Mouse (Mus musculus): Measurements from ENCODE around the gene Mul1. TPM values are rescaled to one million over a fixed set of nuclear protein-coding genes. Genes with fewer than 3 reads are reported as not detected.

Gene Mul1
- polyA plus RNA-seq, 1 experiment from 2014 or later, result 18.5 TPM

DNA sequence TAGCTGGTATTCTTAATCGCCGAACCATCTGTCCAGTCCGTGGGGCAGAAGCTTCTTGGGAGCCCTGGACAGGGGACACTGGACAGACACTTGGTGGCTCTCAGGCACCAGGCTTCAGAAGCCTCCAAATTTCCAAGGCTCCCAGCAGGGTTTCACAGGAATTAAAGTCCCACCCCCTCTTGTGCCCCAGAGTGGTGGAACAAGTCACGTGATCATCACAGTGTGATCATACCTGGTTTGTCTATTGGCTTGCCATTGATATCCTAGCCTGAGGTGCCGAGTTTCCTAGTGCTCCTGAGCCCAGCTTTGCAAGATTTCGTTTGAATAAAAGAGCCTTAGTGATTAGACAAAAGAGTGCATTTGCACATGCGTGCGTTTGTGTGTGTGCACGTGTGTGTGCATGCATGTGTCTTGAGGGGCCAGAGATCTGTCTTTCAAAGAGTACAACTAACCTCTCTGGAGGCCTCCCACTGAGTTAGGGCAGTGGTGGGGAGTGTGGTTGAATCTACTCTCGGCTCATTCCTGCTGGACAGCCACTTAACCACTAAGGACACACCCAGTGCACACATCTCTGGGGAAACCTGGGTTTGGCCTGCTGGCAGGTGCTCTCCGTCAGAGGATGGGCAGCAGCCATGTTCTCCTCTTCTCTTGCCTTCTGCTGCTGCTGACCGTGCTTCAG is 15.3 kb downstream of the Mul1 start:
- Histone ChIP-seq H3K4me3 (ENCODE audit: low read depth, low read length) (no peak overlapping the region), H3K27ac (ENCODE audit: low read depth, low read length) (no peak overlapping the region), H3K4me1 (ENCODE audit: control insufficient read depth, insufficient read depth, low read length) (peaks cover 38% of the 10 kb centered on the region), H3K9ac (ENCODE audit: low read length) (no peak overlapping the region), H3K9me3 (ENCODE audit: control insufficient read depth, low read length) (no peaks in the 10 kb centered on the region), H3K36me3 (ENCODE audit: control insufficient read depth, insufficient read depth, low read length) (no peaks in the 10 kb centered on the region), H3K27me3 (ENCODE audit: control insufficient read depth, insufficient read depth, low read length) (peaks cover 10% of the 10 kb centered on the region), H3K4me2 (no peak overlapping the region)
- 59% methylated on average over 12 of the region's 12 CpGs for WGBS
- DNase-seq (ENCODE audit: low spot score, missing footprints), result peak; percentile 78
- no peak for ATAC-seq (ENCODE audit: low FRiP score)

- peaks cover 10% of the 10 kb centered on the region for H3K27me3 ChIP-seq (ENCODE audit: control insufficient read depth, insufficient read depth, low read length)
- no peaks in the 10 kb centered on the region for H3K9me3 ChIP-seq (ENCODE audit: control insufficient read depth, low read length)
- 26% methylated on average over 15 of the region's 15 CpGs for WGBS
- H3K4me1 ChIP-seq (ENCODE audit: control insufficient read depth, insufficient read depth, low read length), result peaks cover 45% of the 10 kb centered on the region
- no peak for ATAC-seq (ENCODE audit: low FRiP score)
- H3K27ac ChIP-seq (ENCODE audit: low read depth, low read length), result peak overlapping the region; percentile 96; the same call in 1 of the 2 replicates
- DNase-seq (ENCODE audit: low spot score, missing footprints), result peak; percentile 81
- no peak overlapping the region for H3K9ac ChIP-seq (ENCODE audit: low read length)
- H3K36me3 ChIP-seq (ENCODE audit: control insufficient read depth, insufficient read depth, low read length), result no peaks in the 10 kb centered on the region
- no peak overlapping the region for H3K4me3 ChIP-seq (ENCODE audit: low read depth, low read length)
- H3K4me2 ChIP-seq, result no peak overlapping the region
Measured at GRCm38 (mm10) chr4:138452306-138453096, 18.0 kb downstream of the Mul1 start.

DNA sequence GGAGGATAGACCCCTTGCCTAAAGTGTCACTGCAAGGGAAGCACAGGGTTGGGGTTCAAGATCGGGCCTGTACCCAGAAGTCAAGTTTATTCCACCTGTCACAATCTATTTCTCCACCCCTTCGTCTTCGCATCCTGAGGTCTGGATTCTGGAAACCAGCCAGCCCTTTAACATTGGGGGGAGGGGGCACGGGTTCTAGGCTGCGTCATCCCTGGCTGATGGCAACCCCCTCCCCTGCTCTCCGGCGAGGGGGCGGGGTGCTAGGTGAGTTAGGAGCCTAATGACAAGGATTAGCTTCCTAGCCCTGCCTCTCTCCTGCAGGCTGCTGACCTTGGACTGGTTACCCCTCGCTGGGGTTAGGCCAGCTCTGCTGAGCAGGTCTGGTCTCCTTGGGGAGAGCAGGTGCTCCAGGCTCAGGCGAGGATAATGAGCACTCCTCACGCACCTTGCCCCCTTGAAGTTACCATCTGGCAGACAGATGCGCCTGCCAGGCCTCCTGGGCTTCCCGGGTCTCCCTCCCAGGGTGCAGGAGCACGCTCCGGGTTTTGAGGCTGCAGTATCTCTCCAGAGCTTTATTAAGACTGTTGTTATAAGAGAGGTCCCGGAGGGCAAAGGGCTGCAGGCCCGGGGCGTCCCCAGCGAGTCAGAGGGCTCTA is 18.8 kb downstream of the Mul1 start:
- Histone ChIP-seq H3K9me3 (ENCODE audit: control insufficient read depth, low read length) (no peaks in the 10 kb centered on the region), H3K27me3 (ENCODE audit: control insufficient read depth, insufficient read depth, low read length) (peaks cover 10% of the 10 kb centered on the region), H3K4me3 (ENCODE audit: low read depth, low read length) (peak overlapping the region; percentile 93), H3K36me3 (ENCODE audit: control insufficient read depth, insufficient read depth, low read length) (no peaks in the 10 kb centered on the region), H3K4me2 (peak overlapping the region; percentile 73), H3K4me1 (ENCODE audit: control insufficient read depth, insufficient read depth, low read length) (peaks cover 38% of the 10 kb centered on the region), H3K27ac (ENCODE audit: low read depth, low read length) (peak overlapping the region; percentile 96), H3K9ac (ENCODE audit: low read length) (peak overlapping the region; percentile 96)
- WGBS, result 3% methylated on average over 19 of the region's 19 CpGs
- peak; percentile 38 for ATAC-seq (ENCODE audit: low FRiP score)
- peak; percentile 92 for DNase-seq (ENCODE audit: low spot score, missing footprints)

- Histone ChIP-seq H3K9me3 (ENCODE audit: control insufficient read depth, low read length) (no peaks in the 10 kb centered on the region), H3K4me3 (ENCODE audit: low read depth, low read length) (peak within 1 kb of the TSS; percentile 93), H3K27ac (ENCODE audit: low read depth, low read length) (peak within 1 kb of the TSS; percentile 96), H3K36me3 (ENCODE audit: control insufficient read depth, insufficient read depth, low read length) (no peaks in the 10 kb centered on the region), H3K27me3 (ENCODE audit: control insufficient read depth, insufficient read depth, low read length) (peaks cover 10% of the 10 kb centered on the region), H3K4me2 (peak within 1 kb of the TSS; percentile 73), H3K4me1 (ENCODE audit: control insufficient read depth, insufficient read depth, low read length) (peaks cover 33% of the 10 kb centered on the region), H3K9ac (ENCODE audit: low read length) (peak within 1 kb of the TSS; percentile 96)
- ATAC-seq (ENCODE audit: low FRiP score), result peak; percentile 84
- under 1% methylated on average over 32 of the region's 64 CpGs for WGBS
- peak; percentile 98 for DNase-seq (ENCODE audit: low spot score, missing footprints)
Measured at GRCm38 (mm10) chr4:138453753-138454570, 19.5 kb downstream of the Mul1 start, which contains the start of gene Camk2n1. Gene Camk2n1 (plus strand): TSS chr4:138454314.

DNA sequence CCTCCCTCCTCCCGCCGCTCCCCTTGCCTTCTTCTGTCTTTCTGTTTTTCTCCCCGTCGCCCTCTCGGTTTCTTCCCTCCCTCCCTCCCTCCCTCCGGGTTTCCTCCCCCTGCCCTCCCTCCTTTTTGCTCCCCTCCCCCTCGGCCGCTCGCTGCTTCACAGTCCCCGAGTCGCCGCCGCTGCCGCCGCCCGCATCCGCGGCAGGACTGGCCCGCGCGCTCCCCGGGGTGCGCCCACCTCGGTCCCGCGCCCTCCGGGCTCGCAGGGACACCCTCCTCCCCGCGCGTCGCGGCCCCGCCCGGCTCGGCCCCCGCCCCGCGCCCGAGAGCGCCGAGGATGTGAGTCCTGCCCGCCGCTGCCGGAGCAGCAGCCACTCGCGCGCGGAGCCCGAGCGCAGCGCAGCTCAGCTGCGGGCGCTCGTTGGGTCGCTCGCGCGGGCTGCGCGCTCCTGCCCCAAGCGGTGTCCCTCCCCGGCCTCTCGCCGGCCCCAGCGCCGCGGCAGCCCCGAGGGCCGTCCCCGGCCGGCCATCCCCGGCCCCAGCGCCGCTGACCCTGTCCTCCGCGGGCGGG is 20.2 kb downstream of the Mul1 start:
- DNase-seq (ENCODE audit: low spot score, missing footprints) (no peak), ATAC-seq (ENCODE audit: low FRiP score) (peak; percentile 55)
- Histone ChIP-seq H3K27me3 (ENCODE audit: control insufficient read depth, insufficient read depth, low read length) (peaks cover 10% of the 10 kb centered on the region), H3K9ac (ENCODE audit: low read length) (peak overlapping the region; percentile 96), H3K27ac (ENCODE audit: low read depth, low read length) (peak overlapping the region; percentile 96), H3K4me2 (peak overlapping the region; percentile 73), H3K4me3 (ENCODE audit: low read depth, low read length) (peak overlapping the region; percentile 93), H3K4me1 (ENCODE audit: control insufficient read depth, insufficient read depth, low read length) (peaks cover 29% of the 10 kb centered on the region), H3K36me3 (ENCODE audit: control insufficient read depth, insufficient read depth, low read length) (no peaks in the 10 kb centered on the region), H3K9me3 (ENCODE audit: control insufficient read depth, low read length) (no peaks in the 10 kb centered on the region)
- under 1% methylated on average over 59 of the region's 78 CpGs for WGBS

GRCm38 (mm10) chr4:138455141-138455955 is 20.9 kb downstream of the Mul1 start:
- DNase-seq (ENCODE audit: low spot score, missing footprints) (peak; percentile 95), ATAC-seq (ENCODE audit: low FRiP score) (peak; percentile 7; the same call in 1 of the 2 replicates)
- H3K4me3 ChIP-seq (ENCODE audit: low read depth, low read length), result peak overlapping the region; percentile 93
- 1% methylated on average over 58 of the region's 58 CpGs for WGBS
- H3K27me3 ChIP-seq (ENCODE audit: control insufficient read depth, insufficient read depth, low read length), result peaks cover 10% of the 10 kb centered on the region
- H3K4me2 ChIP-seq, result peak overlapping the region; percentile 73
- H3K27ac ChIP-seq (ENCODE audit: low read depth, low read length), result peak overlapping the region; percentile 96
- H3K36me3 ChIP-seq (ENCODE audit: control insufficient read depth, insufficient read depth, low read length), result no peaks in the 10 kb centered on the region
- peaks cover 33% of the 10 kb centered on the region for H3K4me1 ChIP-seq (ENCODE audit: control insufficient read depth, insufficient read depth, low read length)
- peak overlapping the region; percentile 96 for H3K9ac ChIP-seq (ENCODE audit: low read length)
- H3K9me3 ChIP-seq (ENCODE audit: control insufficient read depth, low read length), result no peaks in the 10 kb centered on the region

- Histone ChIP-seq H3K27me3 (ENCODE audit: control insufficient read depth, insufficient read depth, low read length) (peaks cover 10% of the 10 kb centered on the region), H3K4me2 (peak overlapping the region; percentile 73), H3K4me1 (ENCODE audit: control insufficient read depth, insufficient read depth, low read length) (peaks cover 33% of the 10 kb centered on the region), H3K9me3 (ENCODE audit: control insufficient read depth, low read length) (no peaks in the 10 kb centered on the region), H3K9ac (ENCODE audit: low read length) (peak overlapping the region; percentile 96), H3K27ac (ENCODE audit: low read depth, low read length) (peak overlapping the region; percentile 96), H3K36me3 (ENCODE audit: control insufficient read depth, insufficient read depth, low read length) (no peaks in the 10 kb centered on the region), H3K4me3 (ENCODE audit: low read depth, low read length) (peak overlapping the region; percentile 93)
- ATAC-seq (ENCODE audit: low FRiP score) (no peak), DNase-seq (ENCODE audit: low spot score, missing footprints) (peak; percentile 91)
- WGBS, result under 1% methylated on average over 17 of the region's 17 CpGs
Measured at GRCm38 (mm10) chr4:138455956-138456341, 21.5 kb downstream of the Mul1 start.
